Mouse (Mus musculus) hindbrain, embryonic 10.5 days (tissue): ENCODE measurements around the gene Gm49320. TPM values are rescaled to one million over a fixed set of nuclear protein-coding genes. Genes with fewer than 3 reads are reported as not detected.
"Not testable (repeated sequence)": the region's sequence is repeated elsewhere in the genome, so short reads cannot be mapped to it uniquely, and the experiment has no call there.

Experiments used
- DNase-seq: peaks from one replicate; pipeline ENCODE4 v3.0.0-alpha.2; 2017; ENCODE audit warnings: low spot score
- H3K27ac ChIP-seq: fragments of 300-500 bp; sonication (generic); 2 replicates; pipeline ENCODE4 v1.5.1; 2016; ENCODE audit warnings: mild to moderate bottlenecking, moderate library complexity
- H3K27me3 ChIP-seq: fragments of 300-500 bp; sonication (generic); 2 replicates; pipeline ENCODE4 v1.6.1; 2016; ENCODE audit warnings: mild to moderate bottlenecking; ENCODE audit not compliant: poor library complexity, insufficient read depth, severe bottlenecking
- H3K36me3 ChIP-seq: fragments of 300-500 bp; sonication (generic); 2 replicates; pipeline ENCODE4 v1.6.1; 2016; ENCODE audit warnings: mild to moderate bottlenecking, moderate library complexity
- H3K4me1 ChIP-seq: fragments of 300-500 bp; sonication (generic); replicated peaks from 2 replicates; pipeline ENCODE4 v1.6.1; 2016; ENCODE audit warnings: mild to moderate bottlenecking
- H3K4me3 ChIP-seq: fragments of 300-500 bp; sonication (generic); 2 replicates; pipeline ENCODE4 v1.5.1; 2016; ENCODE audit warnings: mild to moderate bottlenecking, moderate library complexity
- H3K9me3 ChIP-seq: fragments of 300-500 bp; sonication (generic); 2 replicates; pipeline ENCODE4 v1.6.1; 2016; ENCODE audit warnings: mild to moderate bottlenecking, moderate library complexity
- WGBS: fragments of 180-500 bp; shearing (Covaris S2); methylation state at CpG from one replicate; pipeline ENCODE4 v1.1.7; 2016; 5-methylcytosine and 5-hydroxymethylcytosine counted together
- polyA plus RNA-seq: library from polyadenylated mRNA; unstranded; fragments of >200 nt; fragmentation: Nextera tagmentation; extraction: Ambion mirVana; gene quantifications from 2 replicates; pipeline ENCODE4 v1.2.1, GENCODE M21; 2016

Gm49320 gene
- polyA plus RNA-seq, 1 experiment from 2014 or later = 1.8 TPM

GRCm38 (mm10) chr8:4255471-4255870 is 16.8 kb downstream of the Gm49320 start:
- H3K27me3 ChIP-seq, DNase-seq, H3K9me3 ChIP-seq, H3K27ac ChIP-seq, H3K4me3 ChIP-seq: not testable (repeated sequence)
- Histone ChIP-seq H3K36me3 (peaks cover 47% of the 10 kb centered on the region), H3K4me1 (peaks cover 49% of the 10 kb centered on the region)
- WGBS = 84% methylated on average over 7 of the region's 7 CpGs

- peaks cover 46% of the 10 kb centered on the region for H3K4me1 ChIP-seq
- H3K36me3 ChIP-seq = peaks cover 61% of the 10 kb centered on the region
- DNase-seq = no peak
- 0 out of 2 replicates have a peak, but pooled peaks cover 3% of the 10 kb centered on the region for H3K9me3 ChIP-seq
- peak overlapping the region; percentile 93; the same call in 1 of the 2 replicates for H3K4me3 ChIP-seq
- WGBS = 72% methylated on average over 4 of the region's 4 CpGs
- peak overlapping the region; percentile 98; the same call in 1 of the 2 replicates for H3K27ac ChIP-seq
- H3K27me3 ChIP-seq = no peaks in the 10 kb centered on the region
Measured at GRCm38 (mm10) chr8:4256911-4257310, 18.2 kb downstream of the Gm49320 start.

GRCm38 (mm10) chr8:4257350-4257749 is 18.7 kb downstream of the Gm49320 start:
- H3K4me3 ChIP-seq = peak overlapping the region; percentile 93
- H3K4me1 ChIP-seq = peaks cover 45% of the 10 kb centered on the region
- H3K9me3 ChIP-seq = 0 out of 2 replicates have a peak, but pooled peaks cover 3% of the 10 kb centered on the region
- WGBS = 80% methylated on average over 4 of the region's 4 CpGs
- H3K27me3 ChIP-seq = no peaks in the 10 kb centered on the region
- peak overlapping the region; percentile 98 for H3K27ac ChIP-seq
- DNase-seq = no peak
- H3K36me3 ChIP-seq = peaks cover 66% of the 10 kb centered on the region

GRCm38 (mm10) chr8:4258233-4258632 is 19.6 kb downstream of the Gm49320 start:
- Histone ChIP-seq H3K36me3 (peaks cover 75% of the 10 kb centered on the region), H3K4me3 (peak overlapping the region; percentile 93), H3K9me3 (0 out of 2 replicates have a peak, but pooled peaks cover 3% of the 10 kb centered on the region), H3K27me3 (no peaks in the 10 kb centered on the region), H3K27ac (peak overlapping the region; percentile 98), H3K4me1 (peaks cover 41% of the 10 kb centered on the region)
- 2% methylated on average over 35 of the region's 35 CpGs for WGBS
- DNase-seq = peak; percentile 91

- 0% methylated on average over 32 of the region's 32 CpGs for WGBS
Measured at GRCm38 (mm10) chr8:4258678-4259077, 20.0 kb downstream of the Gm49320 start.

GRCm38 (mm10) chr8:4259125-4259804 is 20.6 kb downstream of the Gm49320 start, which contains the start of gene Ctxn1:
Gene Ctxn1, minus strand, starts transcription at chr8:4259274.
- WGBS = 6% methylated on average over 31 of the region's 33 CpGs
- Histone ChIP-seq H3K4me3 (peak within 1 kb of the TSS; percentile 93), H3K27me3 (no peaks in the 10 kb centered on the region), H3K9me3 (0 out of 2 replicates have a peak, but pooled peaks cover 3% of the 10 kb centered on the region), H3K27ac (peak within 1 kb of the TSS; percentile 98), H3K36me3 (peaks cover 84% of the 10 kb centered on the region), H3K4me1 (peaks cover 31% of the 10 kb centered on the region)
- peak; percentile 97 for DNase-seq

More at GRCm38 (mm10) chr8:4258678-4259077, 20.0 kb downstream of the Gm49320 start:
- Histone ChIP-seq H3K36me3 (peaks cover 79% of the 10 kb centered on the region), H3K27me3 (no peaks in the 10 kb centered on the region), H3K4me1 (peaks cover 37% of the 10 kb centered on the region), H3K27ac (peak overlapping the region; percentile 98), H3K4me3 (peak overlapping the region; percentile 93), H3K9me3 (0 out of 2 replicates have a peak, but pooled peaks cover 3% of the 10 kb centered on the region)
- DNase-seq = no peak

- peak overlapping the region; percentile 98 for H3K27ac ChIP-seq
- no peak for DNase-seq
- H3K9me3 ChIP-seq = 0 out of 2 replicates have a peak, but pooled peaks cover 3% of the 10 kb centered on the region
- no peaks in the 10 kb centered on the region for H3K27me3 ChIP-seq
- H3K4me1 ChIP-seq = peaks cover 30% of the 10 kb centered on the region
- WGBS = 86% methylated on average over 4 of the region's 4 CpGs
- H3K4me3 ChIP-seq = peak overlapping the region; percentile 93
- peaks cover 84% of the 10 kb centered on the region for H3K36me3 ChIP-seq
Measured at GRCm38 (mm10) chr8:4259805-4260170, 21.1 kb downstream of the Gm49320 start.

- Histone ChIP-seq H3K27me3 (no peaks in the 10 kb centered on the region), H3K4me1 (peaks cover 12% of the 10 kb centered on the region), H3K27ac (no peak overlapping the region), H3K36me3 (peaks cover 87% of the 10 kb centered on the region), H3K4me3 (no peak overlapping the region), H3K9me3 (0 out of 2 replicates have a peak, but pooled peaks cover 3% of the 10 kb centered on the region)
- 89% methylated on average over 8 of the region's 8 CpGs for WGBS
- no peak for DNase-seq
Measured at GRCm38 (mm10) chr8:4263105-4263791, 24.6 kb downstream of the Gm49320 start.

GRCm38 (mm10) chr8:4265160-4265914 is 26.7 kb downstream of the Gm49320 start:
- no peak for DNase-seq
- no peaks in the 10 kb centered on the region for H3K27me3 ChIP-seq
- no peaks in the 10 kb centered on the region for H3K9me3 ChIP-seq
- no peak overlapping the region for H3K27ac ChIP-seq
- no peak overlapping the region for H3K4me3 ChIP-seq
- WGBS = 93% methylated on average over 15 of the region's 15 CpGs
- H3K4me1 ChIP-seq = no peaks in the 10 kb centered on the region
- H3K36me3 ChIP-seq = peaks cover 100% of the 10 kb centered on the region

GRCm38 (mm10) chr8:4267627-4268026 is 29.0 kb downstream of the Gm49320 start:
- no peaks in the 10 kb centered on the region for H3K27me3 ChIP-seq
- no peaks in the 10 kb centered on the region for H3K9me3 ChIP-seq
- H3K4me3 ChIP-seq = no peak overlapping the region
- H3K36me3 ChIP-seq = peaks cover 99% of the 10 kb centered on the region
- WGBS = 81% methylated on average over 15 of the region's 15 CpGs
- H3K27ac ChIP-seq = no peak overlapping the region
- no peaks in the 10 kb centered on the region for H3K4me1 ChIP-seq
- DNase-seq = no peak

GRCm38 (mm10) chr8:4269609-4270008 is 30.9 kb downstream of the Gm49320 start:
- peaks cover 2% of the 10 kb centered on the region for H3K4me1 ChIP-seq
- no peak overlapping the region for H3K4me3 ChIP-seq
- H3K27me3 ChIP-seq = no peaks in the 10 kb centered on the region
- 92% methylated on average over 6 of the region's 6 CpGs for WGBS
- peaks cover 94% of the 10 kb centered on the region for H3K36me3 ChIP-seq
- DNase-seq = no peak
- no peaks in the 10 kb centered on the region for H3K9me3 ChIP-seq
- H3K27ac ChIP-seq = no peak overlapping the region

- H3K27me3 ChIP-seq = no peaks in the 10 kb centered on the region
- peak within 1 kb of the TSS; percentile 89 for H3K27ac ChIP-seq
- no peaks in the 10 kb centered on the region for H3K9me3 ChIP-seq
- peaks cover 8% of the 10 kb centered on the region for H3K4me1 ChIP-seq
- H3K4me3 ChIP-seq = peak within 1 kb of the TSS; percentile 87
- WGBS = under 1% methylated on average over 39 of the region's 39 CpGs
- H3K36me3 ChIP-seq = peaks cover 35% of the 10 kb centered on the region
- DNase-seq = peak; percentile 94
Measured at GRCm38 (mm10) chr8:4275275-4276110, 36.8 kb downstream of the Gm49320 start, which contains the start of gene Timm44. Gene Timm44, minus strand, starts transcription at chr8:4275913.
